Mouse (Mus musculus) intestine, embryonic 14.5 days (tissue): ENCODE results near the gene Ddx39. TPM values are rescaled to one million over a fixed set of nuclear protein-coding genes. Genes with fewer than 3 reads are reported as not detected.

Experiments used
- ATAC-seq: fragments of 200-750 bp; cut with Nextera tagmentation; replicated peaks from 2 replicates; pipeline ENCODE4 v1.8.0; 2017; ENCODE audit warnings: low read depth, moderate number of reproducible peaks, moderate TSS enrichment, moderate library complexity; ENCODE audit not compliant: low FRiP score, low TSS enrichment
- DNase-seq: peaks from one replicate; pipeline ENCODE4 v3.0.0-alpha.2; 2018; ENCODE audit warnings: low spot score
- H3K27ac ChIP-seq: fragments of 300-500 bp; sonication (generic); 2 replicates; pipeline ENCODE4 v1.5.1; 2014; ENCODE audit warnings: low read depth, mild to moderate bottlenecking, control low read depth
- H3K27me3 ChIP-seq: fragments of 300-500 bp; sonication (generic); replicated peaks from 2 replicates; pipeline ENCODE4 v1.6.1; 2014; ENCODE audit warnings: low read length, control low read depth; ENCODE audit not compliant: control insufficient read depth, insufficient read depth
- H3K36me3 ChIP-seq: fragments of 300-500 bp; sonication (generic); 2 replicates; pipeline ENCODE4 v1.6.1; 2014; ENCODE audit warnings: low read length, control low read depth; ENCODE audit not compliant: control insufficient read depth, insufficient read depth
- H3K4me1 ChIP-seq: fragments of 300-500 bp; sonication (generic); replicated peaks from 2 replicates; pipeline ENCODE4 v1.6.1; 2014; ENCODE audit warnings: low read length, control low read depth, mixed read lengths; ENCODE audit not compliant: control insufficient read depth, insufficient read depth
- H3K4me2 ChIP-seq: fragments of 300-500 bp; sonication (generic); 2 replicates; pipeline ENCODE4 v1.6.1; 2014; ENCODE audit warnings: low read length
- H3K4me3 ChIP-seq: fragments of 300-500 bp; sonication (generic); 2 replicates; pipeline ENCODE4 v1.5.1; 2014; ENCODE audit warnings: low read depth, low read length, control low read depth, mixed read lengths
- H3K9ac ChIP-seq: fragments of 300-500 bp; sonication (generic); 2 replicates; pipeline ENCODE4 v1.6.1; 2014; ENCODE audit warnings: mild to moderate bottlenecking, low read length
- H3K9me3 ChIP-seq: fragments of 300-500 bp; sonication (generic); 2 replicates; pipeline ENCODE4 v1.6.1; 2016; ENCODE audit warnings: low read length, control low read depth; ENCODE audit not compliant: control insufficient read depth
- WGBS: fragments of 180-500 bp; shearing (Covaris S2); extraction: QIAGEN DNeasy Blood & Tissue Kit; methylation state at CpG from one replicate; pipeline ENCODE4 v1.1.7; 2014; 5-methylcytosine and 5-hydroxymethylcytosine counted together
- polyA plus RNA-seq: library from polyadenylated mRNA; unstranded; fragments of >200 nt; fragmentation: Nextera tagmentation; extraction: Ambion mirVana; gene quantifications from 2 replicates; pipeline ENCODE4 v1.2.1, GENCODE M21; 2014

Gene Ddx39
- polyA plus RNA-seq, 1 experiment from 2014 or later: 222 TPM

DNA sequence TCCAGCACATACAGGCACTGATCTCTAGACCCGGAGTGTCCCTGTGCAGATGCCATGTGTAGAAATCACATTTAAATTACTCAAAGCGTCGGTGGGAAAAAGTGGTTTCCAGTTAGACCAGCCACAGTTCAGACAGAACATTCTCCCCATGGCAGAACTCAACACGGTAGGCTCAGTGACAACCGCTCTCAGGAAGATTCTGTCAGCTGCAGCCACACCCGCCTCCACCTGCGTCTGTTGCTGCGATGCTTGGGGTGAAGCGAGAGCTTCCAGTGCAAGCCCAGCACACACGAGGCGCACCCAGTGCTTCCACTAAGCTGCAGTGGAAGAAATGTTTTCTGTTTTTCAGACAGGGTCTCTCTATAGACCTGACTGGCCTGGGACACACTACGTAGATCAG, 35.1 kb upstream of the Ddx39 start:
- no peaks in the 10 kb centered on the region for H3K27me3 ChIP-seq
- no peak overlapping the region for H3K4me3 ChIP-seq
- DNase-seq (no peak), ATAC-seq (no peak)
- peaks cover 78% of the 10 kb centered on the region for H3K36me3 ChIP-seq
- no peak overlapping the region for H3K9ac ChIP-seq
- 91% methylated on average over 12 of the region's 12 CpGs for WGBS
- H3K27ac ChIP-seq: no peak overlapping the region
- H3K9me3 ChIP-seq: no peaks in the 10 kb centered on the region
- no peak overlapping the region for H3K4me2 ChIP-seq
- peaks cover 9% of the 10 kb centered on the region; the same call in 1 of the 2 replicates for H3K4me1 ChIP-seq

DNA sequence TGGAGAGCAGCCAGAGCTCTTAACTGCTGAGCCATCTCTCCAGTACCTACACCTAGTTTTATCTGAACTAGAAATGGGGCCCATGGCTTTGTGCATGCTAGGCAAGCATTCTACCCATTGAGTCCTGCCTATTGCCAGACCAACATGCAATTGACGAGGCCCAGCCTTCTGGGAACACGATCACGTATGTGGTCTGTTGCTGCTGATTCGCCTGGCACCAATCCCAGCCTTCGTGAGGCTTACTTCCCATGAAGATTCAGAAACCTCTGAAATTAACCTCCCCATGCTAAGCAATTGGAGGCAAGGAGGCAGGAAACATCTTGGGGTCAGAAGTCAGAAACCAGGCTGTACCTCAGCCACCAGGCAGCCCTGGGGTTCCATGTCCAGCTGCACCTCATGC, 34.4 kb upstream of the Ddx39 start:
- Histone ChIP-seq H3K9me3 (no peaks in the 10 kb centered on the region), H3K36me3 (peaks cover 83% of the 10 kb centered on the region), H3K4me1 (peaks cover 9% of the 10 kb centered on the region; the same call in 1 of the 2 replicates), H3K27me3 (no peaks in the 10 kb centered on the region), H3K27ac (peak overlapping the region; percentile 71), H3K4me2 (no peak overlapping the region), H3K9ac (no peak overlapping the region), H3K4me3 (no peak overlapping the region)
- ATAC-seq (no peak), DNase-seq (no peak)
- WGBS: 78% methylated on average over 5 of the region's 5 CpGs

DNA sequence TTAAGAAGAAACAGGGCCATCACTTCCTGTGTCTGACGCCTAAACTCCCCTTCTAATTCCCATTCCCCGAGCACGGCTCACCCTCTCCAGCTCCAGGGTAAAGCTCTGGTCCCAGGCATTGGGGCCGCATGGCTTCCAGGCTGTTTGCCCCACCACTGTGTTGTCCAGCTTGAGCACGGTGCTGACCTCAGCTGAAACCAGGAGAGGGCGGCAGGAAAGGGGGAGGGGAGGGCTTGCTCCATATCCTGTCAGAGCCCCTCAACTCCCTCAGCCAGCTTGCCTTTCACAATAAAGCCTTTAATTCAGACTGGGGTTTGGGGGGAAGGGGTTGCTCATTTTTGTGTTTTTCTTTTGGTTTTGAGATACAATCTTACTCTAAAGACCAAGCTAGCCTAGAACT, 33.9 kb upstream of the Ddx39 start:
- H3K9ac ChIP-seq: no peak overlapping the region
- H3K9me3 ChIP-seq: no peaks in the 10 kb centered on the region
- peaks cover 78% of the 10 kb centered on the region for H3K36me3 ChIP-seq
- 17% methylated on average over 6 of the region's 6 CpGs for WGBS
- no peak for DNase-seq
- no peaks in the 10 kb centered on the region for H3K27me3 ChIP-seq
- H3K4me2 ChIP-seq: no peak overlapping the region
- no peak overlapping the region for H3K4me3 ChIP-seq
- H3K27ac ChIP-seq: peak overlapping the region; percentile 71
- no peak for ATAC-seq
- peaks cover 9% of the 10 kb centered on the region; the same call in 1 of the 2 replicates for H3K4me1 ChIP-seq

DNA sequence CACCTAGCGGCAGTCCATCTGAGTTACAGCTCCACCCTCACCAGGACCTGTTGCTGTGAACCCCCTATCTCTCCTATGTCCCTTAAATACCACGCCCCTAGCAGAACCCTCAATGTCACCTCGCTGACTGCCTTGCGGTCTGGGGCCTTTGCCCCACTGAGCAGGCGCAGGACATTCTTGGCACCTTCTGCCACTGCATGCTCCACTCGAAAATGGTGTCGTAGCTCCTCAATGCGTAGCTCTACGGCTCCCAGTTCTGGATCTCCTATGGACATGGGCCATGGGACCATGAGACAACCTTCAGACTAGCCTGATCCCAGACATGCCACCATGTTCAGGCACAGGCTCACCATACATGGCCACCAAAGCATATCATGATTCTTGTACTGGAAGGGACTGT, 30.5 kb upstream of the Ddx39 start:
- Histone ChIP-seq H3K4me3 (no peak overlapping the region), H3K4me2 (no peak overlapping the region), H3K36me3 (peaks cover 57% of the 10 kb centered on the region), H3K9me3 (no peaks in the 10 kb centered on the region), H3K27ac (no peak overlapping the region), H3K9ac (no peak overlapping the region), H3K27me3 (no peaks in the 10 kb centered on the region), H3K4me1 (peaks cover 9% of the 10 kb centered on the region; the same call in 1 of the 2 replicates)
- WGBS: 92% methylated on average over 9 of the region's 9 CpGs
- no peak for DNase-seq
- ATAC-seq: no peak

- H3K36me3 ChIP-seq: peaks cover 50% of the 10 kb centered on the region
- no peak for ATAC-seq
- no peak overlapping the region for H3K9ac ChIP-seq
- H3K4me2 ChIP-seq: no peak overlapping the region
- no peaks in the 10 kb centered on the region; the same call in 1 of the 2 replicates for H3K4me1 ChIP-seq
- DNase-seq: no peak
- no peak overlapping the region for H3K4me3 ChIP-seq
- H3K27ac ChIP-seq: no peak overlapping the region
- WGBS: 89% methylated on average over 6 of the region's 6 CpGs
- no peaks in the 10 kb centered on the region for H3K27me3 ChIP-seq
- no peaks in the 10 kb centered on the region for H3K9me3 ChIP-seq
Measured at GRCm38 (mm10) chr8:83689264-83689663, 25.7 kb upstream of the Ddx39 start.

DNA sequence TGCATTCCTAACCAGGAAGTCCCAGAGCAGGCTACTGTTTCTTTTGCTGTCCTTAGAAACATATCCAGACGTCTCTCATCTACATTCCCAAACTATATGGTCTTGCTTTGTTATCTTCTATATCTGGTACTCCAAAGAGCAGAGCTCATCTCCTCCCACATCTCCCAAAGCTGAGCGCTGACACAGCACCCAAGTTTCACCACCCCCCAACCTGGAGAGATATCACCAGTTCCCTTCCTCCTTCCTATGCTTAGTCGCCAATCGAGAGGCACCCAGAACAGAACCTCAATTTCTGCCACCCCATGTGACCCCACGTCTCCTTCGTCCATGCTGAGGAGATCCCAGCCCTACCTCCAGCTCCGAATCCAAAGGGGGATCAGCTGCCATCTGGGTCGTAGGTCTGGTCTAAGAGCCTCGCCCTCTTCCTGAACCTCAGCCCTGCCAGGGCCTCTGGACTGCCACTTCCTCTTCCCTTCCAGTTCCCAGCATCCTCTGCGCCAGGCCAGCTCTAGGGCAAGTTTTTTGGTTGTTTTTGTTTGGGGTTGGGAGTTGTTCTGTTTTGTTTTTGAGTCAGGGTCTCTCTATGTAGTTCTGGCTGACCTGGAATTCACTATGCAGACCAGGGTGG, 21.3 kb upstream of the Ddx39 start:
- 85% methylated on average over 10 of the region's 10 CpGs for WGBS
- Histone ChIP-seq H3K36me3 (peaks cover 28% of the 10 kb centered on the region), H3K4me1 (peaks cover 21% of the 10 kb centered on the region), H3K4me2 (no peak overlapping the region), H3K4me3 (no peak overlapping the region), H3K9ac (no peak overlapping the region), H3K27ac (no peak overlapping the region), H3K9me3 (no peaks in the 10 kb centered on the region), H3K27me3 (no peaks in the 10 kb centered on the region)
- ATAC-seq (no peak), DNase-seq (no peak)

DNA sequence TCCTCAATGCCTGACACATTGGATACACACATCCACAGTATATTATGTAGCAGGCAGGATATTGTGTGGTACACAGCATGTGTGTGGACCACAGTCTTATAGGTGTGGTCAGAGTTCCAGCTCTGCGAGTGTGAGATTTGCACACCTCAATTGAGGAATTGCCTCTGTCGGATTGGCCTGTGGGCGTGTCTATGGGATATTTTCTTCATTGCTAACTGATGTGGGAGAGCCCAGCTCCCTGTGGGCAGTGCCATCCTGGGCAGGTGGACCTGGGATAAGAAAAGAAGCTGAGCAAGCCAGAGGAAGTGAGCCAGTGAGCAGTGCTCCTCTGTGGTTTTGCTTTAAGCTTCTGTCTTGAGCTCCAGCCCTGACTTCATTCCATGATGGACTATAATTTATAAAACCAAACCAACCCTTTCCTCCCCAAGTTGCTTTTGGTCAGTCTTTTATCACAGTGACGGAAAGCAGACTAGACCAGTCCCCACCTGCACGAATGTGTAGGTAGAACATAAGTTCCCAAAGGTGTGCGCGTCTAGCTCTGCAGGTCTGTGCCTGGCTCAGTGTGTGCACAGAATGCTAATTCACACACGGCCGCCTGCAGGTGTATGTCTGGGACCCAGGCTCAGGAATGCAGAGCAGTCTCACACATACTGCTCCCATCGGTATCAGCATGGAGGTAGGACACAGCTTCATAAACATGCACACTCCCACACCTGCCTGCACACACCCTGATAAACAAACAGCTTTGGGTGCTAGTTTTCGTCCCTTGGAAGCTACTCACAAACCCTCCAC, 20.4 kb upstream of the Ddx39 start:
- Histone ChIP-seq H3K4me1 (peaks cover 21% of the 10 kb centered on the region), H3K27me3 (no peaks in the 10 kb centered on the region), H3K4me3 (no peak overlapping the region), H3K36me3 (peaks cover 28% of the 10 kb centered on the region), H3K9me3 (no peaks in the 10 kb centered on the region), H3K27ac (no peak overlapping the region), H3K4me2 (no peak overlapping the region), H3K9ac (no peak overlapping the region)
- ATAC-seq (no peak), DNase-seq (no peak)
- WGBS: 74% methylated on average over 11 of the region's 11 CpGs

DNA sequence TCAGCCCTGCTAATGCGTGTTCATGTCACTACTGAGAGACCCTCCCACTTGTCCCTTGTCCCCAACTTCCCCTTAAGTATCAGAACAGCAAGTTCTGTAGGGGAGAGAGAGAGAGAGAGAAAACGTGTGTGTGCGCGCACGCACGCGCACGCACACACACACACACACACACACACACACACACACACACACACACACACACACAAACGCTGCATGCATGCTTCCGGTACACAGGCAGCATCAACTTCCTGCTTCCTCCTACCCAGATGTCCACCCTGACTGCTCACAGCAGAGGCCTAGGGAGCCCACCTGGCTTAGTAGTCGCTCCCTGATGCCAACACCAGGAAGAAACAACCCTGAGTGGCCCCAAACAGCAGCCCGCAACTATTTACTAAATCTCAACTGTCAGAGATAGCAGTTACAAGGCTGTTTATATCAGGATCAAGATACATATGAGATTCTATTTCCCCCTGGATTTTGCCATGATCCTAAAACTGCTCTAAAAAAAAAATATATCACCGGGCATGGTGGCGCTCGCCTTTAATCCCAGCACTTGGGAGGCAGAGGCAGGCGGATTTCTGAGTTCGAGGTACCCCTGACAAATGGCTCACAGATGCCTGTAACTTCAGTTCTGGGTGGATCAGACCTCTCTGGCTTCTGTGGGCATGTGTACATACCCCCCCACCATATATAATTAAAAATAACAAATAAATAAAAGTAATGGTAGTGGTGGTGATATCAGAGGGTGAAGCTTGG, 19.4 kb upstream of the Ddx39 start:
- Histone ChIP-seq H3K9me3 (no peaks in the 10 kb centered on the region), H3K4me2 (no peak overlapping the region), H3K36me3 (peaks cover 18% of the 10 kb centered on the region), H3K4me1 (peaks cover 29% of the 10 kb centered on the region), H3K9ac (no peak overlapping the region), H3K27me3 (no peaks in the 10 kb centered on the region), H3K27ac (no peak overlapping the region), H3K4me3 (no peak overlapping the region)
- WGBS: 82% methylated on average over 16 of the region's 17 CpGs
- no peak for DNase-seq
- ATAC-seq: no peak
